Mouse (Mus musculus) small intestine, adult 2 months (tissue): ENCODE measurements at regions not wholly inside any gene's neighbourhood (a gene's known extent, or its start where the extent isn't known, plus 50 kb on each side); places are given as distances from the start of the nearest gene placed in this dataset.

Experiments
- H3K27ac ChIP-seq: fragments of 200-500 bp; 2 replicates; pipeline ENCODE4 v1.5.1; 2012; ENCODE audit warnings: low read depth, low read length, control low read depth, inconsistent platforms; ENCODE audit not compliant: insufficient read depth
- H3K27me3 ChIP-seq: fragments of 200-500 bp; 2 replicates; pipeline ENCODE4 v1.6.1; 2012; ENCODE audit warnings: mild to moderate bottlenecking, moderate library complexity, low read length, inconsistent platforms; ENCODE audit not compliant: control insufficient read depth, insufficient read depth
- H3K36me3 ChIP-seq: fragments of 200-500 bp; 2 replicates; pipeline ENCODE4 v1.6.1; 2012; ENCODE audit warnings: mild to moderate bottlenecking, low read length, control low read depth, inconsistent platforms; ENCODE audit not compliant: control insufficient read depth, insufficient read depth
- H3K4me1 ChIP-seq: fragments of 200-500 bp; 2 replicates; pipeline ENCODE4 v1.6.1; 2012; ENCODE audit warnings: low read length, inconsistent platforms, mixed read lengths; ENCODE audit not compliant: control insufficient read depth, insufficient read depth, insufficient read length
- H3K4me3 ChIP-seq: fragments of 200-500 bp; 2 replicates; pipeline ENCODE4 v1.5.1; 2012; ENCODE audit warnings: low read depth, mild to moderate bottlenecking, control low read depth, inconsistent platforms, low read length, moderate library complexity
- CTCF ChIP-seq: fragments of 200-500 bp; IDR thresholded peaks from 2 replicates; pipeline ENCODE4 v1.5.1; 2012; ENCODE audit warnings: low read depth, mild to moderate bottlenecking, control low read depth, inconsistent platforms, low read length, moderate library complexity, mixed read lengths; ENCODE audit not compliant: insufficient replicate concordance, insufficient read length; ENCODE audit errors: extremely low read depth
- POLR2A ChIP-seq: fragments of 200-500 bp; IDR thresholded peaks from 2 replicates; pipeline ENCODE4 v1.6.1; 2012; ENCODE audit warnings: low read depth, mild to moderate bottlenecking, control low read depth, inconsistent platforms, low read length, moderate library complexity
- WGBS: fragments of 180-500 bp; shearing (Covaris S2); methylation state at CpG from one replicate; pipeline ENCODE4 v1.1.7; 2018; 5-methylcytosine and 5-hydroxymethylcytosine counted together

DNA sequence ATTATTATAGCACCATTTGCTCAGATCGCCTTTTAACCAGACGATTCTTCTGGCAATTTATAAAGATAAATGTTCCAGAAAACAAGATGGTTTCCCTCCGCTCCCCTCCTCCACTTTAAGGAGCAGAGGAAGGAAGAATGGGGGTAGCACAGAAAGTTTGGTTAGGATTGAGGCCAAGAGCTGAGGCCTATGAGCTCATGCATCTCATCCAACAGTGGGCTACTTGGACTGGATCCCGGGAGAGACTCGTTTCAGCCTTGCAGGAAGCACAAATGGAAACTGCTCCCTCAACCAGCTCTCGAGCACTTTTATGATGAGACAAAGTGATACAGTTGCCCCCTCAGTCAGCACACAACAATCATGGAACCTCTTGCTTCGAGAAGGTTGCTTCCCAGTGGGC is 97.9 kb upstream of the Irx3 start:
- no peak for TF ChIP-seq CTCF
- no peak for TF ChIP-seq POLR2A
- Histone ChIP-seq H3K4me3 (no peak overlapping the region), H3K36me3 (no peaks in the 10 kb centered on the region), H3K4me1 (no peaks in the 10 kb centered on the region), H3K27me3 (no peaks in the 10 kb centered on the region), H3K27ac (no peak overlapping the region)
- WGBS, result 61% methylated on average over 7 of the region's 7 CpGs

DNA sequence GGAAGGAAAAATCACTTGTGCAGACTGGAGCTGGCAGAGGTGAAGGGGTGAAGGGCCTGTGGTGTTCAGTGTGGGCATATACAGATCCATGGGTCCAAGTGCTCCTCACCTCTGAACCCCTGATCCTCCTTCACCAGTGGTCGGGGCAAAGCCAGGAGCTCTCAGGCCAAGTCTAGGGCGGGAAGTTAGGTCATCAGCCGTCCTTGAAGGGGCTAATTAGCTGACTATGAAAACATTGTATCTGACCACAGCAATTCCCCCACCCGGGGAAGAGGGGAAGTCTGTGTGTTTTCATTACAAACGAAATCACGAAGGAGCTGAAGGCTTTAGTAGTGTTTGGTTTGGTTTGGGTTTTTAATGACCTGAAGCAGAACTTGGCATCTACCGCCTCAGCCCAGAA is 95.5 kb upstream of the Irx3 start:
- no peak overlapping the region for H3K4me3 ChIP-seq
- H3K27me3 ChIP-seq, result no peaks in the 10 kb centered on the region
- no peaks in the 10 kb centered on the region for H3K4me1 ChIP-seq
- no peak overlapping the region for H3K27ac ChIP-seq
- WGBS, result 43% methylated on average over 7 of the region's 7 CpGs
- TF ChIP-seq CTCF, result no peak
- no peak for TF ChIP-seq POLR2A
- no peaks in the 10 kb centered on the region for H3K36me3 ChIP-seq

DNA sequence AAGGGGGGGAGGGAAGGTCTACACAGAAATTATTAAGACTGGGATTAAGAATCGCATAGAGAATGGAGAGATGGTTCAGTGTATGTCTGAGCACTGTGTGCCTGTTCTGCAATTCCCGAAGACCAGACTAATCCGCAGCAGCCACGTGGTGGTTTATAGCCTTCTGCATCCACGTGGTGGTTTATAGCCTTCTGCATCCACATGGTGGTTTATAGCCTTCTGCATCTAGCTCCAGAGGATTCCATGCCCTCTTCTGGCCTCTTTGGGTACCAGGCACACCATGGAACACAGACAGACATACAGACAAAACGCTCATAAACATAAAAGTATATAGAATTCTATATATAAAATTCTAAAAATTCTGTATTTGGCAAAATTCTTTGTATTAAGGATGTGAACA is 94.1 kb upstream of the Irx3 start:
- WGBS, result 40% methylated on average over 6 of the region's 6 CpGs
- Histone ChIP-seq H3K4me1 (no peaks in the 10 kb centered on the region), H3K4me3 (no peak overlapping the region), H3K27me3 (no peaks in the 10 kb centered on the region), H3K27ac (no peak overlapping the region), H3K36me3 (no peaks in the 10 kb centered on the region)
- no peak for TF ChIP-seq CTCF
- no peak for TF ChIP-seq POLR2A

DNA sequence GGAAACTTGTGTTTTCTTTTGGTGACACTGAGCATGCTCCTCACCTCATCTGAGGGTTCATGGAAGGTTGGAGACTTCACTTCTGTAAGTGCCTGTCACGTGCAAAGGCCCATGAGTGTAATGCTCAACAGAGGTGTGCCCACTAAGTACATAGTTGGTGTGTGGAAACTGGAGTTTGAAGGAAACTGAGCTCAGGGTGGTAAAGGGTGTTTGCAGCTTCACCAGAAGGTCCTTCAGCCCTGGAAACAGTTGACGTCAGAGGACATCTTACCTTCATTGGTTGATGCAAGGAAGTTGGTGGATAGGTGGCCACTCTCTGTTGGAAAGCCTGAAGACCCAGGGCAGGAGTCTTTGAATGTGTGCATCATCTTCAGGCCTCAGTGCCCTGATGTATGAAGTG is 83.0 kb upstream of the Irx3 start:
- no peaks in the 10 kb centered on the region for H3K36me3 ChIP-seq
- no peak overlapping the region for H3K4me3 ChIP-seq
- H3K27ac ChIP-seq, result no peak overlapping the region
- no peaks in the 10 kb centered on the region for H3K4me1 ChIP-seq
- 65% methylated on average over 2 of the region's 2 CpGs for WGBS
- no peak for TF ChIP-seq CTCF
- TF ChIP-seq POLR2A, result no peak
- H3K27me3 ChIP-seq, result no peaks in the 10 kb centered on the region

DNA sequence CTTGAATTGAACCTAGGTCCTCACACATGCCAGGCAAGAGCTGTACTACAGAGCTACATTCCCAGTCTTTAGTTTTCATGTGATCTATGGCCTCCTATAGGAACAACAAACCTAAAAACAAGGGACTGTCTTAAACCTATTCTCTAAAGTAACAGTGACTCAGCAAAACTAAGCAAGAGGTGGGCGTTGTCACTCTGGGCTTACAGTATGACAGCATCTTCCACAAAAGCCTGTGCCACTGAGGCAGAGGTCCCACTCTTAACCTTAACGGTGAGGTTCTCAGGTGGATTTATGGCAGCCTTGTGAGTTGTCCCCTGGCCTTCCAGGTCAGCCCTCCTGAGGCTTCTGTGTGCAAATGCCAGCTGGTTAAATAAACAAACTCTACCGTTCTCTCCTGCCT is 82.5 kb upstream of the Irx3 start:
- Histone ChIP-seq H3K4me1 (no peaks in the 10 kb centered on the region), H3K27me3 (no peaks in the 10 kb centered on the region), H3K36me3 (no peaks in the 10 kb centered on the region), H3K4me3 (no peak overlapping the region), H3K27ac (no peak overlapping the region)
- TF ChIP-seq CTCF (no peak), POLR2A (no peak)
- WGBS, result 32% methylated on average over 3 of the region's 3 CpGs

DNA sequence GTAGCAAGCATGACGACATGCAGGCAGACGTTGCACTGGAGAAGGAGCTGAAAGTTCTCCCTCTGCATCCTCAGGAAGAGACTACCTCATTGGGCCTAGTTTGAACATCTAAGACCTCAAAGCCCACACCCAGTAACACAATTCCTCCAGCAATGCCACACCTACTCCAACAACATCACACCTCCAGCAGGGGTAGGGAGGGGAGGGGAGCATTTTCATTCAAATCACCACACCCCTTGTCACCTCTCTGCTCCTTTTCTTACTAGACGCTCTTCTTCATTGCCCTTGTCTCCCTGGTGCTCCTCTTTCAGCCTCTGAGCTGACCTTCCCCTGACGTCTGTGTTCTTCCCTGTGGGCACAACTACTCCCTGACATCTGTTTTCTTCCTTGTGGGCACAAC is 81.1 kb upstream of the Irx3 start:
- WGBS, result 72% methylated on average over 4 of the region's 4 CpGs
- H3K4me3 ChIP-seq, result no peak overlapping the region
- no peaks in the 10 kb centered on the region for H3K36me3 ChIP-seq
- no peaks in the 10 kb centered on the region for H3K27me3 ChIP-seq
- no peaks in the 10 kb centered on the region for H3K4me1 ChIP-seq
- H3K27ac ChIP-seq, result no peak overlapping the region
- TF ChIP-seq CTCF (no peak), POLR2A (no peak)

DNA sequence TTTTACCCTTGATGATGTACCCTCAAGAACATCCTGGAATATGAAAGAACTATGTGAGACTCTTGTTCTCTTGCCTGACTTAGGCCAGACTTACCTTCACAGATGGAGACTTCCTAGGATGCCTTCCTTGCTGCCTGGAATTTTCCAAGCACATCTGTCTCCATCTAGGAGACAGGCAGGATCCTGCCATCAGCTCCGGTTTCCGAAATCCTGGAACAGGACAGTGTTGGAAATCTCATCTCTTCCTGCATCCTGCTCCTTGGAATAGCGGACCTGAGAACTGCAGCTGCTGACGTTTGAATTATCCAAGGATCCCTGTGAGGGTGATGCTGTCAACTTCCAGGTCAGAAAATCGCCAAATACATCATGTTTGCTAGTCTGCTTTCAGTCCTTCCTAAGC is 77.0 kb upstream of the Irx3 start:
- no peaks in the 10 kb centered on the region for H3K36me3 ChIP-seq
- no peaks in the 10 kb centered on the region for H3K27me3 ChIP-seq
- H3K4me1 ChIP-seq, result no peaks in the 10 kb centered on the region
- H3K27ac ChIP-seq, result no peak overlapping the region
- TF ChIP-seq CTCF (no peak), POLR2A (no peak)
- no peak overlapping the region for H3K4me3 ChIP-seq
- 78% methylated on average over 5 of the region's 5 CpGs for WGBS

DNA sequence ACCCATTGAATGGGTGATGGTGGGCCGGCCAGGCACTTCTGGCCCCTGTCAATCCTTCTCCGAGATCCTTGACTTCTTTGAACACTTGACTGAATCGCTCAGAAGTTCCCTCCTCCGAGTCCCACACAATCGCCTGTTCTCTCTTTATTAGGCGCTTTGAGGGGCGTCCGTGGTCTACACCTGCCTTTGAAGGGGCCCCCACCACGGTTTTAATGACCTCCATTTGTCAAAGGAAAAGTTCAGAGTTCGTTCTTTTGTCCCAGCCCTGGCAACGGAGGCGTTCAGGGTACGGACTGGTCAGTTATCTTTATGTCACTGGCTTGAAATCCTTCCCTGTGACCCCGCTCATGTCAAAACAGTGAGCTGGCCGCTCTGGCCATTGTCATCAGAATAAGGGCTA is 74.3 kb upstream of the Irx3 start:
- peaks cover 2% of the 10 kb centered on the region; the same call in 1 of the 2 replicates for H3K4me1 ChIP-seq
- TF ChIP-seq POLR2A, result no peak
- H3K36me3 ChIP-seq, result no peaks in the 10 kb centered on the region
- WGBS, result 36% methylated on average over 15 of the region's 15 CpGs
- H3K4me3 ChIP-seq, result no peak overlapping the region
- 0 out of 2 replicates have a peak, but pooled peaks cover 3% of the 10 kb centered on the region for H3K27me3 ChIP-seq
- H3K27ac ChIP-seq, result no peak overlapping the region
